Mouse (Mus musculus): ENCODE measurements around the gene Itprip.

- TF ChIP-seq POLR2A (IDR thresholded peaks at IDR 0.05; ENCODE audit: low read depth, low read length) (no peak), CTCF (IDR thresholded peaks at IDR 0.05; ENCODE audit: borderline replicate concordance, insufficient read depth, low read length) (no peak)
Measured at GRCm38 (mm10) chr19:47902316-47903201, 16.5 kb downstream of the Itprip start.
